Mouse (Mus musculus) Muller cell, postnatal 12 days (primary cell): ENCODE measurements around the gene Ly86.

Experiments
- DNase-seq: peaks from one replicate; pipeline ENCODE4 v3.0.0-alpha.2; 2015; ENCODE audit errors: inconsistent ontology term

The Ly86 gene

GRCm38 (mm10) chr13:37458557-37458956 lies 113.5 kb downstream of the Ly86 start:
- no peak for DNase-seq

- DNase-seq, result no peak
Observed at GRCm38 (mm10) chr13:37459022-37459421, 114.0 kb downstream of the Ly86 start.

GRCm38 (mm10) chr13:37459957-37460930 lies 115.2 kb downstream of the Ly86 start:
- DNase-seq, result peak; percentile 52

DNA sequence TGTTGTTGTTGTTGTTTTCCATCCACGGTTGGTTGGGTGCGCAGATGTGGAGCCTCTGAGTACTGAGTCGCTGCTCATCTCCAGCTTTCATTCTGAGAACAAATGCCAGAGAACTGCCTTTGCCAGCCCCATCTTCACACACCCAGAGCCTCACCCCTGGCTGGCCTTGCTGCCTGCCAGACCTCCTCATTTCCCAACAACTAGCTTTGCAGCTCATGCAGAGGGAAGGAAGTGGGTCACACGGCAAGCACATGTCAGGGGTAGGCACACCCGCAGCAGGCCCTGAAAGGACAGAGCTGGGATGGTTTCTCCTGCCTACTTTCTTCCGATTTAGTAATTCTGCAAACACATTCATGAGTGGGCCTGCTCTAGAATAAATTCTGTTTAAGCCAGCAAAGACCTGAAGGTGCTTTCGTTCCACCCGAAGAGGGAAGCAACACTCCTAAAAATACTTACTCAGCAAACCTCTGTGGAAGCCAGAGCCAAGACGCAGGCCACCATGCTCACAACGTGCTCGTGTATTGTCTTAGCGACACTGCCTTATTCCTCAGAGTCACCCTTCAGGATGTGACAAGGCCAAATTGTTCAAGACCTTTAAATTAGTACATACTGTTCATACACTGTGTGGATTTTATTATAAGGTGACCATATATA lies 117.2 kb downstream of the Ly86 start:
- no peak for DNase-seq

DNA sequence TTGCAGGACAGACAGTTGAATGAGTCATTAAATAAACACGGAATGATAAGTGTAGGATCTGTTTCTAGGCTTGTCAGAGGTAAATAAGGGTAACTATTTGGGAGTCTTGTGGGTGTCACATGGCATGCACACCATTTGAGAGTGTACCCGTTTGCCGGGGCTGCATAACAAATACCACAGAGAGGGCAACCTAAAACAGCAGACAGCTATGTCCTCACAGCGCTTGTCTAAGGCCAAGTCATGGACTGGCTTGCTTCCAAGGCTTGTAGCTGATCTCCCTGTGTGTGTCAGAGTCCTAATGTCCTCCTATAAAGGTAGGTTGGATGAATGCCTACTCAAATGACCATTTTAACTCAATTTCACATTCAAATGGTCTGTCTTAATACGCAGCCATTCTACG lies 120.7 kb downstream of the Ly86 start:
- DNase-seq, result no peak

DNA sequence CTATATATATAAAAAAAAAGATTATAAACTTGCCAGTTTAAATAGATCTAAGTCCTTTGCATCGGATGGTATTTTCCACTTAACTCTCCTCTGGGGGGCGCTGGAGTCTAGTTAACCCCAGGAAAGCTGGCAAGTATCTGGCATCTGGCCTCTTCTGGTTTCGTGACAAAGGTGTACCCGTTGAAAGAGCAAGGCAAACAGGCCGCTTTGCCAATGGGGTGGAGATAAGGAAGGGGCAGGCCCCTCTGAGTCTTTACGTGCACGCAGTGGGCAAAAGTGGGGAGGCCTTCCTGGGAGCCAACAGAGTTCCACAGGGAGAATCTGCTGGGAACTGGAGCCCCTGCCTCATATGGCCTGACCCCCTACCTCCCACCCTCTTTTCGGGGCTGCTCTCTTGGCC lies 122.8 kb downstream of the Ly86 start:
- DNase-seq, result no peak
